Mouse (Mus musculus) stomach, postnatal 0 days (tissue): ENCODE measurements at regions not wholly inside any gene's neighbourhood (a gene's known extent, or its start where the extent isn't known, plus 50 kb on each side); places are given as distances from the start of the nearest gene placed in this dataset.

ENCODE experiments used
- CTCF ChIP-seq: IDR thresholded peaks from 2 replicates; pipeline ENCODE4 v1.5.1; 2016; ENCODE audit warnings: antibody characterized with exemption, low read depth, mild to moderate bottlenecking, moderate library complexity
- EP300 ChIP-seq: optimal IDR thresholded peaks from 2 replicates; pipeline ENCODE3; 2016; ENCODE audit warnings: antibody characterized with exemption

- TF ChIP-seq CTCF (no peak), EP300 (no peak)
Measured at GRCm38 (mm10) chr3:52828473-52828872, 188.6 kb downstream of the Cog6 start.
